Mouse (Mus musculus) midbrain, embryonic 16.5 days (tissue): Measurements from ENCODE around the gene Asic5. TPM values are rescaled to one million over a fixed set of nuclear protein-coding genes. Genes with fewer than 3 reads are reported as not detected.

Source experiments
- ATAC-seq: fragments of 200-750 bp; cut with Nextera tagmentation; 2 replicates; pipeline ENCODE4 v1.8.0; 2017; ENCODE audit warnings: moderate TSS enrichment
- H3K27ac ChIP-seq: fragments of 300-500 bp; sonication (generic); 2 replicates; pipeline ENCODE4 v1.5.1; 2014; ENCODE audit warnings: mild to moderate bottlenecking, low read length, mixed read lengths
- H3K27me3 ChIP-seq: fragments of 300-500 bp; sonication (generic); 2 replicates; pipeline ENCODE4 v1.6.1; 2014; ENCODE audit warnings: low read depth, low read length, mixed read lengths; ENCODE audit not compliant: control insufficient read depth, insufficient read depth
- H3K36me3 ChIP-seq: fragments of 300-500 bp; sonication (generic); 2 replicates; pipeline ENCODE4 v1.6.1; 2014; ENCODE audit warnings: mild to moderate bottlenecking, low read length, moderate library complexity, mixed read lengths; ENCODE audit not compliant: control insufficient read depth, insufficient read depth
- H3K4me1 ChIP-seq: fragments of 300-500 bp; sonication (generic); 2 replicates; pipeline ENCODE4 v1.6.1; 2014; ENCODE audit warnings: mild to moderate bottlenecking, low read length, mixed read lengths; ENCODE audit not compliant: control insufficient read depth, insufficient read depth
- H3K4me2 ChIP-seq: fragments of 300-500 bp; sonication (generic); 2 replicates; pipeline ENCODE4 v1.6.1; 2014; ENCODE audit warnings: mild to moderate bottlenecking, low read length, mixed read lengths
- H3K4me3 ChIP-seq: fragments of 300-500 bp; sonication (generic); 2 replicates; pipeline ENCODE4 v1.5.1; 2014; ENCODE audit warnings: low read depth, mild to moderate bottlenecking, low read length, moderate library complexity, mixed read lengths
- H3K9ac ChIP-seq: fragments of 300-500 bp; sonication (generic); 2 replicates; pipeline ENCODE4 v1.6.1; 2014; ENCODE audit warnings: low read depth, low read length, mixed read lengths
- H3K9me3 ChIP-seq: fragments of 300-500 bp; sonication (generic); replicated peaks from 2 replicates; pipeline ENCODE4 v1.6.1; 2014; ENCODE audit warnings: mild to moderate bottlenecking, low read length, mixed read lengths; ENCODE audit not compliant: control insufficient read depth, poor library complexity, severe bottlenecking
- WGBS: fragments of 180-500 bp; shearing (Covaris S2); extraction: QIAGEN DNeasy Blood & Tissue Kit; methylation state at CpG from one replicate; pipeline ENCODE4 v1.1.7; 2014; 5-methylcytosine and 5-hydroxymethylcytosine counted together
- polyA plus RNA-seq: library from polyadenylated mRNA; unstranded; fragments of >200 nt; fragmentation: Nextera tagmentation; extraction: Ambion mirVana; gene quantifications from 2 replicates; pipeline ENCODE4 v1.2.1, GENCODE M21; 2015

Gene Asic5
- polyA plus RNA-seq: not detected in 2 replicates

GRCm38 (mm10) chr3:81981990-81982389 is at the start of gene Asic5:
Asic5 (plus strand) TSS chr3:81982290.
- no peak within 1 kb of the TSS for H3K9ac ChIP-seq
- WGBS: 93% methylated on average over 5 of the region's 5 CpGs
- no peaks in the 10 kb centered on the region for H3K9me3 ChIP-seq
- no peak for ATAC-seq
- H3K4me2 ChIP-seq: no peak within 1 kb of the TSS
- H3K27ac ChIP-seq: no peak within 1 kb of the TSS
- H3K36me3 ChIP-seq: no peaks in the 10 kb centered on the region
- no peaks in the 10 kb centered on the region for H3K27me3 ChIP-seq
- H3K4me1 ChIP-seq: no peaks in the 10 kb centered on the region
- no peak within 1 kb of the TSS for H3K4me3 ChIP-seq

- 83% methylated on average over 4 of the region's 4 CpGs for WGBS
- Histone ChIP-seq H3K9ac (no peak overlapping the region), H3K27ac (no peak overlapping the region), H3K27me3 (no peaks in the 10 kb centered on the region), H3K36me3 (no peaks in the 10 kb centered on the region), H3K9me3 (no peaks in the 10 kb centered on the region), H3K4me1 (peaks cover 5% of the 10 kb centered on the region; the same call in 1 of the 2 replicates), H3K4me3 (no peak overlapping the region), H3K4me2 (no peak overlapping the region)
- no peak for ATAC-seq
Observed at GRCm38 (mm10) chr3:81933348-81933747, 48.7 kb upstream of the Asic5 start.

GRCm38 (mm10) chr3:81938924-81939323 is 43.2 kb upstream of the Asic5 start:
- Histone ChIP-seq H3K27me3 (no peaks in the 10 kb centered on the region), H3K4me3 (no peak overlapping the region), H3K9me3 (no peaks in the 10 kb centered on the region), H3K4me2 (no peak overlapping the region), H3K36me3 (no peaks in the 10 kb centered on the region), H3K9ac (no peak overlapping the region), H3K4me1 (no peaks in the 10 kb centered on the region), H3K27ac (no peak overlapping the region)
- ATAC-seq: no peak
- 89% methylated on average over 3 of the region's 3 CpGs for WGBS

GRCm38 (mm10) chr3:81942341-81942740 is 39.7 kb upstream of the Asic5 start:
- Histone ChIP-seq H3K27ac (no peak overlapping the region), H3K36me3 (no peaks in the 10 kb centered on the region), H3K4me2 (no peak overlapping the region), H3K9me3 (no peaks in the 10 kb centered on the region), H3K4me3 (no peak overlapping the region), H3K4me1 (no peaks in the 10 kb centered on the region), H3K27me3 (no peaks in the 10 kb centered on the region), H3K9ac (no peak overlapping the region)
- no peak for ATAC-seq
- 93% methylated on average over 3 of the region's 3 CpGs for WGBS

- H3K27ac ChIP-seq: no peak overlapping the region
- H3K4me1 ChIP-seq: no peaks in the 10 kb centered on the region
- no peaks in the 10 kb centered on the region for H3K27me3 ChIP-seq
- no peaks in the 10 kb centered on the region for H3K9me3 ChIP-seq
- no peak for ATAC-seq
- no peak overlapping the region for H3K9ac ChIP-seq
- no peak overlapping the region for H3K4me2 ChIP-seq
- 89% methylated on average over 3 of the region's 3 CpGs for WGBS
- H3K36me3 ChIP-seq: no peaks in the 10 kb centered on the region
- no peak overlapping the region for H3K4me3 ChIP-seq
Observed at GRCm38 (mm10) chr3:81943097-81943496, 39.0 kb upstream of the Asic5 start.

- Histone ChIP-seq H3K9ac (no peak overlapping the region), H3K4me3 (no peak overlapping the region), H3K27ac (no peak overlapping the region), H3K4me1 (no peaks in the 10 kb centered on the region), H3K9me3 (no peaks in the 10 kb centered on the region), H3K27me3 (no peaks in the 10 kb centered on the region), H3K36me3 (no peaks in the 10 kb centered on the region), H3K4me2 (no peak overlapping the region)
- WGBS: 90% methylated on average over 7 of the region's 7 CpGs
- ATAC-seq: no peak
Observed at GRCm38 (mm10) chr3:81944851-81945393, 37.2 kb upstream of the Asic5 start.

- no peak overlapping the region for H3K4me3 ChIP-seq
- no peaks in the 10 kb centered on the region for H3K9me3 ChIP-seq
- 79% methylated on average over 1 of the region's 1 CpGs for WGBS
- no peak overlapping the region for H3K4me2 ChIP-seq
- H3K9ac ChIP-seq: no peak overlapping the region
- no peaks in the 10 kb centered on the region for H3K36me3 ChIP-seq
- H3K27ac ChIP-seq: no peak overlapping the region
- H3K27me3 ChIP-seq: no peaks in the 10 kb centered on the region
- no peak for ATAC-seq
- no peaks in the 10 kb centered on the region for H3K4me1 ChIP-seq
Observed at GRCm38 (mm10) chr3:81949048-81949447, 33.0 kb upstream of the Asic5 start.

- Histone ChIP-seq H3K9ac (no peak overlapping the region), H3K9me3 (no peaks in the 10 kb centered on the region), H3K4me3 (no peak overlapping the region), H3K4me2 (no peak overlapping the region), H3K36me3 (no peaks in the 10 kb centered on the region), H3K27me3 (no peaks in the 10 kb centered on the region), H3K4me1 (no peaks in the 10 kb centered on the region), H3K27ac (no peak overlapping the region)
- 79% methylated on average over 2 of the region's 2 CpGs for WGBS
- no peak for ATAC-seq
Observed at GRCm38 (mm10) chr3:81951785-81952184, 30.3 kb upstream of the Asic5 start.

GRCm38 (mm10) chr3:81957484-81957883 is 24.6 kb upstream of the Asic5 start:
- Histone ChIP-seq H3K27ac (no peak overlapping the region), H3K4me1 (no peaks in the 10 kb centered on the region), H3K27me3 (no peaks in the 10 kb centered on the region), H3K36me3 (no peaks in the 10 kb centered on the region), H3K9ac (no peak overlapping the region), H3K9me3 (no peaks in the 10 kb centered on the region), H3K4me2 (no peak overlapping the region), H3K4me3 (no peak overlapping the region)
- no peak for ATAC-seq
- WGBS: 94% methylated on average over 5 of the region's 5 CpGs
